Mouse (Mus musculus) cortical plate, adult 2 months (tissue): ENCODE data around the gene Nudt22.
A peak's percentile ranks its signal among the peaks of the same experiment; 100 is the strongest.

Source experiments
- CTCF ChIP-seq: fragments of 200-500 bp; IDR thresholded peaks from 2 replicates; pipeline ENCODE4 v1.5.1; 2011; ENCODE audit warnings: mild to moderate bottlenecking, control low read depth, low read length; ENCODE audit not compliant: insufficient read depth; ENCODE audit errors: extremely low read depth
- POLR2A ChIP-seq: fragments of 200-500 bp; IDR thresholded peaks from 2 replicates; pipeline ENCODE4 v1.6.1; 2011; ENCODE audit warnings: mild to moderate bottlenecking, low read length, control low read depth; ENCODE audit not compliant: insufficient read depth; ENCODE audit errors: extremely low read depth

GRCm38 (mm10) chr19:6992011-6992858, 3.7 kb downstream of the Nudt22 start, which contains the start of gene Dnajc4:
- TF ChIP-seq POLR2A, result 0 out of 2 replicates have a peak, but pooled peaks have one; percentile 5
- TF ChIP-seq CTCF, result no peak
